Mouse (Mus musculus) erythroid progenitor cell, adult 5-6 weeks (primary cell): ENCODE measurements around the gene Rfc2. TPM values are rescaled to one million over a fixed set of nuclear protein-coding genes. Genes with fewer than 3 reads are reported as not detected.

Experiments used
- ATAC-seq: replicated peaks from 2 replicates; pipeline ENCODE4 v1.8.0; 2016; ENCODE audit warnings: moderate number of reproducible peaks, mild to moderate bottlenecking, moderate TSS enrichment, inconsistent platforms; ENCODE audit not compliant: poor library complexity, low FRiP score, severe bottlenecking
- total RNA-seq, 2 experiments: library from RNA; stranded (forward) in 1 of 2; stranded (reverse) in 1 of 2; fragments of 150-400 nt in 1 of 2; fragments of 186-747, 209-891 nt in 1 of 2; gene quantifications; 2 replicates each; pipeline versions ENCODE4 v1.2.3 to v1.2.4; 2015 to 2017; ENCODE audit warnings: low replicate concordance in 2 of 2

Rfc2 gene
- total RNA-seq, 2 experiments from 2014 or later: 51.7 to 83.4 TPM

GRCm38 (mm10) chr5:134560450-134561171, 20.6 kb upstream of the Rfc2 start:
- no peak for ATAC-seq

GRCm38 (mm10) chr5:134564272-134564671, 16.9 kb upstream of the Rfc2 start:
- no peak for ATAC-seq

- ATAC-seq: no peak
Measured at GRCm38 (mm10) chr5:134565696-134566095, 15.5 kb upstream of the Rfc2 start.

- ATAC-seq: no peak
Measured at GRCm38 (mm10) chr5:134567445-134567844, 13.7 kb upstream of the Rfc2 start.

GRCm38 (mm10) chr5:134568030-134568429, 13.1 kb upstream of the Rfc2 start:
- no peak for ATAC-seq

DNA sequence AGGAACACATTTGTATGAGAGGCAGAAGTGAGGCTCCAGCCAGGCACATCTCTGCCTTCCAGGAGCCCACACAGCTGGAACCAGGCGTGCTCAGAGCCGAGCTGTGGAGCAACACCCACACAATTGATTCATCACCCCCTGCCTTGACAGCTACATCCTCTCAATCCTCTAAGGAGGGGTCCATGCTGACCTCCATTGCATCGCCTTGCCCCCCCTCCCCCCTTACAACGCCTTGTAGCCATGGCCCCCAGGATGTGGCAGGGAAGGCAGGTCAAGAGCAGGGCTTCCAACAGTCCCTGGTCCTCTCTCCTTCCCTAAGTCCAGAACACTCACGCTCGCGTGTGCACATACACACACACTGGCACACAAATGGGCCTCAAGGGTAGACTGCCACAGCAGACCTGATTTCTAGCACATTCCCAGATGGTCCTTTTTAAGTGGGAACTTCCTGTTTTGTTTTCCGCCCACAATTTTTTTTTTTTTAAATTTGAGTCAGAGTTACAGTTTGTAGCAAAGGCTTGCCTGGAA, 12.1 kb upstream of the Rfc2 start:
- no peak for ATAC-seq

GRCm38 (mm10) chr5:134571730-134572507, 9.2 kb upstream of the Rfc2 start:
- peak; percentile 75 for ATAC-seq

DNA sequence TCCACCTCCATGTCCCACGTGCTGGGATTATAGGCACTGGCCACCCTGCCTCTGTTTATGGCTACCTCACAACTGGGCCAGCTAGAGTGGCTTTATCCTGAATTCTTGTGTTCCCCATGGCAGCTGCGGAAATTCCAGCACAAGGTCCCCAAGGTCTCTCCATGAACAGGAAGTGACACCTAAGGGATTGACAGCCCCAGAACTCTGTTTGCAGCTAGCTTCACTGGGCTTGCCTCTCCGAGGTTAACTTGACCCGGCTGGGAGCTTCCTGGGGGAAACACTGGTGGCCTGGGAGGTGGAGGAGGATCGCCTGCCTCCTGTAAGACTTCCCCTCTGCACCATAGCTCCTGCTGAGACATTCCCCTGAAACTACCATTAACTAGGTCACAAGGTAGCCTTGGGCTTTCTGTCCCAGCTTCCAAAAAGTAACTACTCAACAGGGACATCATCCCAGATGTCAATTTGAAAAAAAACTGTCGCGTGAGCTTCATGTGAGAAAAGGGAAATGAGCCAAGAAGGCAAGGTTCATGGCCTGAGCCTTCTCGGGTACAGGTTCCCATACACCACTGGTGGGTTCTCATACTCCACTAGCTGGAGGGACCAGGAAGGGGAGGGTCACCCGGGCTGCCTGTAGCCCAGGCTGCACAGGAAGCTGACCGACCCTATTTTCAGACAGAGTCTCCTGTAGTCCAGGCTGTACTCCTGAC, 8.5 kb upstream of the Rfc2 start:
- 0 out of 2 replicates have a peak, but pooled peaks have one; percentile 8 for ATAC-seq

- ATAC-seq: no peak
Measured at GRCm38 (mm10) chr5:134575833-134576232, 5.3 kb upstream of the Rfc2 start.

GRCm38 (mm10) chr5:134576517-134577220, 4.5 kb upstream of the Rfc2 start:
- ATAC-seq: peak; percentile 61; the same call in 1 of the 2 replicates

GRCm38 (mm10) chr5:134577534-134577933, 3.6 kb upstream of the Rfc2 start:
- ATAC-seq: no peak

DNA sequence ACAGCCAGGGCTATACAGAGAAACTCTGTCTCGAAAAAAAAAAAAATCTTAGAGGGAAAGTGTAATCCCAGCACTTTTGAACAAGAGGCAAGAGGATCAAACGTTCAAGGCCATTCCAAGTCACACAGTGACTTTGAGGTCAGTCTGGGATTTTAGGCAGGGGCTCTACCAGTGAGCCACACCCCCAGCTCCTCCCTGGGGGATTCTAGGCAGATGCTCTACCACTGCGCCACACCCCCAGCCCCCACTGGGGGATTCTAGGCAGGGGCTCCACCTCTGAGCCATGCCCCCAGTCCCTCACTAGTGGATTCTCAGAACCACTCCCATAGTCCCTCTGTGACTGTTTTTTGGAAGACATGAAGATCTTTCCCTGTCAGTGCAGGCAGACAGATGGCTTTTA, 2.0 kb upstream of the Rfc2 start:
- no peak for ATAC-seq

DNA sequence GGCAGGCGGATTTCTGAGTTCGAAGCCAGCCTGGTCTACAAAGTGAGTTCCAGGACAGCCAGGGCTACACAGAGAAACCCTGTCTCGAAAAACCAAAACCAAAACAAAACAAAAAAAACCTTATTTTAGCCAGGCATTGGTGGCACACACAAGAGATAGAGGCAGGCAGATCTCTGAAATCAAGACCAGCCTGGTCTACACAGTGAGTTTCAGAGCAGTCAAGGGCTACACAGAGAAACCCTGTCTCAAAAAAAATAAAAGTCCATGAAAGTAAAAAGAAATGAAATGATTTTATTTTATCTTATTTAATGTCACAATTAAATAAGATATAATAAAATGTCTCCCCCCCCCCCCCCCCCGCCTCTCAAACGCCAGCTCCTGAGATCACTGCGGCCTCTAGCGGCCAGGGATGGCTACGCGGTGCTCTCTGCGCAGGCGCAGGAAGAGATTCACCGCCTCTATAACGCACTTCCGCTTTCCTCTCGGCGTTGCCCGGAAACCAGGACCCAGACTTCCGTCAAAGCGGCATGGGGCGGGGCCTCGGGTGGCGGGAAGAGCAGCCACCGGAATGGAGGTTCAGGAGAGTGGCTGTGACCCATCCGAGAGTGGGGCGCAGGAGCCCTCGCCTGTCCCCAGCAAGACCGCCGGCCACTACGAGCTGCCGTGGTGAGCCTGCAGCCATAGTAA, 1.2 kb downstream of the Rfc2 start:
- peak; percentile 99 for ATAC-seq

GRCm38 (mm10) chr5:134583006-134583883, 2.1 kb downstream of the Rfc2 start:
- peak; percentile 40 for ATAC-seq

- ATAC-seq: no peak
Measured at GRCm38 (mm10) chr5:134583884-134584213, 2.7 kb downstream of the Rfc2 start.

DNA sequence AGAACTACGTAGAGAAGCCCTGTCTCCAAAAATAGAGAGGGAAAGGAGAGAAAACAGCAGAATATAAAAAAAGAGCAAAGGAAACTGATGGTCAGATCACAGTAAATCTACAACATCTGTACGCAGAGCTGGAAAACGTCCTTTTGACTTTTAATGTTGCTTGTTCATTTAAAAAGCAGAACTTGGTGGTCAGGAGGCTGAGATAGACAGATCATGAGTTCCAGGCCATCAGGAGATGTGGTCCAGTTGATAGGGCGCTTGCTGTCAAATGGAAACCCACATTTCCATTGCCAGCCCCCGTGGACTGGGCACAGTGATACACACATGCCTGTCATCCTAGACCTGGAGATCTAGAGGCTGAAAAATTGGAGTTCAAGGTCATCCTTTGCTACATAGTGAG, 3.6 kb downstream of the Rfc2 start:
- no peak for ATAC-seq

DNA sequence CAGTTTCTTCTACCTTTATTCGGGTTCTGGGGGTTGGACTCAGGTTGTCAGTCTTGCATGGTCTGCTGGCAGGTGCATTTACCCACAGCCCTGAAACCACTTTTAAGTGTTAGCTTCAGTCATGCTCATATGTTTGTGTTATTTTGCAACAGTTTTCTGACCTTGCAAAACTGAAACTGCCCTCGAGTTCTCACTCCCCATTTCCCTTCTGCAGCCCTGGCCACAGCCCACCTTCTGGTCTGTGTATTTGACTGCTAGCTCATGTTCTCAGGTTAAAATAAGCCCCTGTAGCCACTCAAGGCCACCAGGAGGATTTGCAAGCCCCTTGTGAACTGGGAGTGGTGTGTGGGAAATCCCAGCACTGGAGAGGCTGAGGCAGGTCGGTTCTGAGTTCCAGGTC, 8.7 kb downstream of the Rfc2 start:
- ATAC-seq: no peak

DNA sequence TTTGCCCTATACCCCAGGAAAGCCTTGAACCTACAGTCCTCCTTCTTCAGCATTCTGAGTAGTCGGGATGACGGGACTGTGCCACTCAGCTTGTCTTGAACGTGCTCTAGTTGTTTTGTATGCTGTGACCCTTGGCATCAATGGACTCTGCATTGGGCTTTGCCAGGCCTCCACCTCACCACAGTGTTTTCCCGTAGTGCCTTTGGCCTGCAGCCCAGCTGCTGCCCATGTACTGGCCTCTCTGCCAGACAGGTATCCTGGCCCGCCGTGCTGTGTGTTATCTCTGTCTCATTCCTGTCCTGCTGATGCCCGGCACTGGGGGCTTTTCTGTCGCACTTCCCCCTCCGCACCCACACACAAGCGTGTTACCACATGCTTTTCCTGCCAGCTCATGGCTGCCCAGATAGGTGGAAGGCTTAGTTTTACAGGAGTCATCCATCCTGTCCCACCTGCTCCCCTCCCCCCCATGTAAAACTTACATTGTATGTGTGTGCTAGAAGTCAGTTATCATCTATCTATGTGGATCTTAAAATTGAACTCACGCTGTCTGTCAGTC, 10.9 kb downstream of the Rfc2 start:
- no peak for ATAC-seq
